Mouse (Mus musculus) CH12.LX (cell line): ENCODE measurements around the gene Ppp1r1c. TPM values are rescaled to one million over a fixed set of nuclear protein-coding genes. Genes with fewer than 3 reads are reported as not detected.
A peak's percentile ranks its signal among the peaks of the same experiment; 100 is the strongest.

Experiments
- DNase-seq: peaks from one replicate; pipeline ENCODE4 v3.0.0-alpha.2; 2013; ENCODE audit errors: extremely low read depth
- H3K27ac ChIP-seq: 2 replicates; pipeline ENCODE4 v1.5.1; 2012; ENCODE audit warnings: low read depth, mild to moderate bottlenecking, control low read depth, moderate library complexity; ENCODE audit not compliant: insufficient read depth
- H3K27me3 ChIP-seq: replicated peaks from 2 replicates; pipeline ENCODE3; 2012; ENCODE audit warnings: inconsistent platforms
- H3K36me3 ChIP-seq, 2 experiments: replicated peaks in 1 of 2; 2 replicates each; pipeline versions ENCODE3 to v1.6.1; 2012; ENCODE audit warnings: inconsistent platforms in 1 of 2, low read length in 1 of 2, mild to moderate bottlenecking in 1 of 2, mixed read lengths in 1 of 2, moderate library complexity in 1 of 2; ENCODE audit not compliant: control insufficient read depth in 1 of 2, insufficient read depth in 1 of 2
- H3K4me1 ChIP-seq, 2 experiments: 2 replicates each; pipeline ENCODE4 v1.6.1; 2012; ENCODE audit warnings: inconsistent platforms in 1 of 2, moderate library complexity in 1 of 2; ENCODE audit not compliant: insufficient read depth in 2 of 2, control insufficient read depth in 1 of 2
- H3K4me2 ChIP-seq: 2 replicates; pipeline ENCODE4 v1.6.1; 2012; ENCODE audit warnings: low read depth, mild to moderate bottlenecking, control low read depth; ENCODE audit not compliant: poor library complexity, insufficient read depth, severe bottlenecking
- H3K4me3 ChIP-seq, 3 experiments: fragments of 150-350 bp in 1 of 3; sonication (generic) in 1 of 3; replicated peaks in 1 of 3; 2 replicates each; pipeline versions ENCODE3 to v1.5.1; 2011 to 2012; ENCODE audit warnings: low read depth in 2 of 3, low read length in 2 of 3, mild to moderate bottlenecking in 2 of 3, moderate library complexity in 2 of 3, control low read depth in 1 of 3, improper control_type of control experiment in 1 of 3, inconsistent platforms in 1 of 3, mixed read lengths in 1 of 3; ENCODE audit not compliant: poor library complexity in 1 of 3
- H3K79me2 ChIP-seq: replicated peaks from 2 replicates; pipeline ENCODE4 v1.6.1; 2012; ENCODE audit warnings: mild to moderate bottlenecking, moderate library complexity; ENCODE audit not compliant: control insufficient read depth, poor library complexity, insufficient read depth, severe bottlenecking; ENCODE audit errors: extremely low read depth
- H3K9ac ChIP-seq: 2 replicates; pipeline ENCODE4 v1.6.1; 2012; ENCODE audit warnings: low read depth, mild to moderate bottlenecking, control low read depth, moderate library complexity; ENCODE audit not compliant: insufficient read depth
- H3K9me3 ChIP-seq: replicated peaks from 2 replicates; pipeline ENCODE3; 2012; ENCODE audit warnings: low read length, inconsistent platforms, mixed read lengths
- BHLHE40 ChIP-seq: IDR thresholded peaks from 2 replicates; pipeline ENCODE4 v1.6.1; 2011; ENCODE audit warnings: mild to moderate bottlenecking, low read depth, low read length, improper control_type of control experiment
- CHD1 ChIP-seq: IDR thresholded peaks from 2 replicates; pipeline ENCODE4 v1.6.1; 2012; ENCODE audit warnings: low read depth, low read length, improper control_type of control experiment, inconsistent platforms
- CHD2 ChIP-seq: IDR thresholded peaks from 2 replicates; pipeline ENCODE4 v1.6.1; 2011; ENCODE audit warnings: low read length, improper control_type of control experiment
- E2F4 ChIP-seq: IDR thresholded peaks from 2 replicates; pipeline ENCODE4 v1.6.1; 2011; ENCODE audit warnings: low read depth, low read length, improper control_type of control experiment; ENCODE audit not compliant: insufficient replicate concordance
- ELF1 ChIP-seq: IDR thresholded peaks from 2 replicates; pipeline ENCODE4 v1.6.1; 2014; ENCODE audit warnings: low read depth, mild to moderate bottlenecking, inconsistent platforms, low read length, improper control_type of control experiment
- EP300 ChIP-seq: IDR thresholded peaks from 2 replicates; pipeline ENCODE4 v1.6.1; 2011; ENCODE audit warnings: low read length, improper control_type of control experiment
- ETS1 ChIP-seq: conservative IDR thresholded peaks from 2 replicates; pipeline ENCODE4 v1.6.1; 2012; ENCODE audit warnings: low read depth, mild to moderate bottlenecking, inconsistent platforms, low read length, improper control_type of control experiment, moderate library complexity
- JUND ChIP-seq: conservative IDR thresholded peaks from 2 replicates; pipeline ENCODE4 v1.6.1; 2011; ENCODE audit warnings: low read depth, low read length, improper control_type of control experiment
- MEF2A ChIP-seq: IDR thresholded peaks from 2 replicates; pipeline ENCODE4 v1.6.1; 2014; ENCODE audit warnings: low read depth, mild to moderate bottlenecking, inconsistent platforms, low read length, improper control_type of control experiment, borderline replicate concordance
- MXI1 ChIP-seq: IDR thresholded peaks from 2 replicates; pipeline ENCODE4 v1.6.1; 2011; ENCODE audit warnings: mild to moderate bottlenecking, low read depth, low read length, improper control_type of control experiment
- NELFE ChIP-seq: IDR thresholded peaks from 2 replicates; pipeline ENCODE4 v1.6.1; 2011; ENCODE audit warnings: low read depth, low read length, improper control_type of control experiment
- NRF1 ChIP-seq: IDR thresholded peaks from 2 replicates; pipeline ENCODE4 v1.6.1; 2014; ENCODE audit warnings: low read depth, mild to moderate bottlenecking, inconsistent platforms, low read length, improper control_type of control experiment, moderate library complexity
- SIN3A ChIP-seq: IDR thresholded peaks from 2 replicates; pipeline ENCODE4 v1.6.1; 2012; ENCODE audit warnings: low read length, improper control_type of control experiment, inconsistent platforms
- TBP ChIP-seq: conservative IDR thresholded peaks from 2 replicates; pipeline ENCODE4 v1.6.1; 2011; ENCODE audit warnings: low read depth, low read length, improper control_type of control experiment
- TCF12 ChIP-seq: IDR thresholded peaks from 2 replicates; pipeline ENCODE4 v1.6.1; 2014; ENCODE audit warnings: low read depth, mild to moderate bottlenecking, inconsistent platforms, low read length, improper control_type of control experiment
- UBTF ChIP-seq: IDR thresholded peaks from 2 replicates; pipeline ENCODE4 v1.6.1; 2012; ENCODE audit warnings: low read depth, mild to moderate bottlenecking, inconsistent platforms, low read length, improper control_type of control experiment, moderate library complexity
- USF2 ChIP-seq: conservative IDR thresholded peaks from 2 replicates; pipeline ENCODE4 v1.6.1; 2011; ENCODE audit warnings: low read depth, low read length, improper control_type of control experiment
- ZC3H11A ChIP-seq: IDR thresholded peaks from 2 replicates; pipeline ENCODE4 v1.6.1; 2012; ENCODE audit warnings: low read depth, mild to moderate bottlenecking, inconsistent platforms, low read length, improper control_type of control experiment
- ZKSCAN1 ChIP-seq: IDR thresholded peaks from 2 replicates; pipeline ENCODE4 v1.6.1; 2012; ENCODE audit warnings: low read depth, inconsistent platforms, low read length, improper control_type of control experiment, borderline replicate concordance
- ZMIZ1 ChIP-seq: IDR thresholded peaks from 2 replicates; pipeline ENCODE4 v1.6.1; 2012; ENCODE audit warnings: low read depth, mild to moderate bottlenecking, inconsistent platforms, low read length, improper control_type of control experiment
- dilution Hi-C: fragments of 300-500 bp; cut with MboI; formaldehyde crosslinking; loops from 2 replicates; pipeline ENCODE4 v1.14.3; 2020; ENCODE audit warnings: low sequenced_read_pairs; ENCODE audit not compliant: extremely low pct_unique_long_range_greater_than_20kb, extremely low pct_ligation_motif_present
- in situ Hi-C: fragments of 300-500 bp; cut with MboI; formaldehyde crosslinking; loops from 3 replicates; pipeline ENCODE4 v1.14.3; 2019; ENCODE audit warnings: low sequenced_read_pairs, low pct_ligation_motif_present, low pct_unique_long_range_greater_than_20kb, mixed read lengths
- polyA plus RNA-seq: library from polyadenylated mRNA; unstranded; fragments of >175 nt; gene quantifications from 2 replicates; pipeline ENCODE4 v1.2.1, GENCODE M21; 2012; ENCODE audit warnings: low read depth; ENCODE audit not compliant: insufficient read length
- total RNA-seq, 2 experiments: library from RNA; depleted of rRNA; stranded (reverse); fragments of 300-350 nt in 1 of 2; fragments of >200 nt in 1 of 2; gene quantifications; 2 replicates each; pipeline ENCODE4 v1.2.3; 2012 to 2014

Ppp1r1c gene
- total RNA-seq (2012; rRNA removed) (not detected in 2 replicates), total RNA-seq (2014; rRNA removed) (not detected in 2 replicates), polyA plus RNA-seq (not detected in 2 replicates)

GRCm38 (mm10) chr2:79707575-79707974, at the start of gene Ppp1r1c:
TSS of gene Ppp1r1c (plus strand) at chr2:79707780.
- Histone ChIP-seq H3K4me3 (no peak within 1 kb of the TSS), H3K27ac (no peak within 1 kb of the TSS), H3K36me3 (no peaks in the 10 kb centered on the region), H3K27me3 (no peaks in the 10 kb centered on the region), H3K4me1 (peaks cover 7 to 8% of the 10 kb centered on the region in 2 experiments; a peak in 3 of 4 replicates), H3K9me3 (no peaks in the 10 kb centered on the region), H3K4me2 (peak within 1 kb of the TSS; percentile 61), H3K79me2 (no peaks in the 10 kb centered on the region), H3K9ac (no peak within 1 kb of the TSS)
- dilution Hi-C loops, result no loop called here
- TF ChIP-seq TBP, result no peak
- no peak for TF ChIP-seq NRF1
- TF ChIP-seq TCF12, result no peak
- no peak for TF ChIP-seq ELF1
- TF ChIP-seq JUND, result no peak
- no peak for TF ChIP-seq CHD1
- in situ Hi-C loops, result no loop called here
- DNase-seq, result no peak

GRCm38 (mm10) chr2:79660417-79661185, 47.0 kb upstream of the Ppp1r1c start:
- Histone ChIP-seq H3K4me2 (no peak overlapping the region), H3K79me2 (no peaks in the 10 kb centered on the region), H3K36me3 (peaks cover 53 to 88% of the 10 kb centered on the region in 2 experiments), H3K4me1 (peaks cover 5 to 15% of the 10 kb centered on the region in 2 experiments), H3K9me3 (no peaks in the 10 kb centered on the region), H3K4me3 (no peak overlapping the region), H3K9ac (no peak overlapping the region), H3K27ac (no peak overlapping the region), H3K27me3 (no peaks in the 10 kb centered on the region)
- no peak for DNase-seq
- dilution Hi-C loops (no loop called here), in situ Hi-C loops (no loop called here)
- TF ChIP-seq ZMIZ1, result no peak
- no peak for TF ChIP-seq ELF1
- no peak for TF ChIP-seq USF2
- no peak for TF ChIP-seq ZKSCAN1
- no peak for TF ChIP-seq E2F4
- TF ChIP-seq ETS1, result no peak
- no peak for TF ChIP-seq EP300
- TF ChIP-seq JUND, result no peak
- no peak for TF ChIP-seq BHLHE40
- no peak for TF ChIP-seq SIN3A
- no peak for TF ChIP-seq NELFE
- no peak for TF ChIP-seq MEF2A
- no peak for TF ChIP-seq ZC3H11A
- TF ChIP-seq MXI1, result no peak
- TF ChIP-seq UBTF, result no peak
- no peak for TF ChIP-seq CHD2
